Comparison of ENCODE assay signal across 21 mouse cellular contexts in the genomic region with DNA sequence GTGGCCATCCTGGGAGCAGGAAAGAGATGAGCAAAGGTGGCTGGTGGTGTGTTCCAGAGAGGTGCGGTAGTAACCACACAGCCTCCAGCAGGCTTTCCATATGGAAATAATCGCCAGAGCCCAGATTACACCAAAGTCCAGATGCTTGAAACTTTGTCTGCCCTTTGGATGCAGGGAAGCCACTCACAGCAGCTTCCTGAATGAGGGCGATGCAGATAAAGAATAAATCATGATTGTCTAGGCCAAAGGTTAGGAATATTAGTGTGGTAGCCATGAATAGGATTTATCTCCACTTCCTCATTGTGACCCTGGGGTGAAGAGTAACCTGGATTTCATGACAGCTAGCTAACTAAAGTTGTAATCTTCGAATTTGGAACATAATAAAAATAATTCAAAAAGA.
"Had no signal": no experiment of that assay in that cellular context is flagged by ENCODE, and none has a peak within 500 bp of the region (broad histone marks: within the 10 kb centered on the region; RNA-seq: fewer than 3 reads in every experiment).

No protein-coding gene starts in this region.

- H3K27me3 ChIP-seq: lung, embryonic 15.5 days; megakaryocyte, embryonic 14.5 days; midbrain, embryonic 13.5 days; midbrain, embryonic 15.5 days; neural tube, embryonic 12.5 days; stomach, embryonic 15.5 days had no signal

- H3K9ac ChIP-seq: liver, postnatal 0 days; lung, embryonic 15.5 days; midbrain, embryonic 13.5 days; midbrain, embryonic 15.5 days; neural tube, embryonic 12.5 days; stomach, embryonic 15.5 days had no signal

- DNase-seq: liver, postnatal 0 days; lung, adult 2 months; lung, postnatal 14 days; lung, postnatal 36 days; retina, postnatal 1 day; right cerebral cortex, adult 18-20 months; right cerebral cortex, postnatal 25 days; right cerebral cortex, postnatal 4 days; thymus, adult 2 months; thymus, postnatal 25 days; thymus, postnatal 4 days had no signal

- H3K4me3 ChIP-seq: lung, embryonic 15.5 days; megakaryocyte, embryonic 14.5 days; midbrain, embryonic 13.5 days; midbrain, embryonic 15.5 days; neural tube, embryonic 12.5 days; stomach, embryonic 15.5 days had no signal

- H3K9me3 ChIP-seq: lung, embryonic 15.5 days; megakaryocyte, embryonic 14.5 days; midbrain, embryonic 13.5 days; midbrain, embryonic 15.5 days; neural tube, embryonic 12.5 days; stomach, embryonic 15.5 days had no signal

- H3K36me3 ChIP-seq: midbrain, embryonic 15.5 days; stomach, embryonic 15.5 days had no signal

- H3K4me2 ChIP-seq: lung, embryonic 15.5 days; midbrain, embryonic 11.5 days; midbrain, embryonic 13.5 days; midbrain, embryonic 15.5 days; neural tube, embryonic 12.5 days; stomach, embryonic 15.5 days had no signal

- ATAC-seq: liver, postnatal 0 days; lung, postnatal 0 days; midbrain, embryonic 13.5 days; midbrain, embryonic 15.5 days had no signal

- H3K27ac ChIP-seq: lung, embryonic 15.5 days; macrophage; midbrain, embryonic 13.5 days; midbrain, embryonic 15.5 days; neural tube, embryonic 12.5 days; stomach, embryonic 15.5 days; stomach, postnatal 0 days had no signal

- H3K4me1 ChIP-seq: lung, embryonic 15.5 days; midbrain, embryonic 15.5 days; neural tube, embryonic 12.5 days; stomach, embryonic 15.5 days had no signal
